Mouse (Mus musculus) limb, embryonic 11.5 days (tissue): Measurements from ENCODE around the gene Zfp644. TPM values are rescaled to one million over a fixed set of nuclear protein-coding genes. Genes with fewer than 3 reads are reported as not detected.

Source experiments
- ATAC-seq: fragments of 200-750 bp; cut with Nextera tagmentation; 2 replicates; pipeline ENCODE4 v1.8.0; 2017; ENCODE audit warnings: low read depth; ENCODE audit not compliant: insufficient number of reproducible peaks, low FRiP score, low TSS enrichment
- DNase-seq: peaks from one replicate; pipeline ENCODE4 v3.0.0-alpha.2; 2015; ENCODE audit warnings: low spot score
- H3K27ac ChIP-seq: fragments of 300-500 bp; sonication (generic); replicated peaks from 2 replicates; pipeline ENCODE4 v1.5.1; 2014; ENCODE audit warnings: low read depth, mild to moderate bottlenecking, low read length
- H3K27me3 ChIP-seq: fragments of 300-500 bp; sonication (generic); 2 replicates; pipeline ENCODE4 v1.6.1; 2014; ENCODE audit warnings: mild to moderate bottlenecking, low read length, mixed read lengths; ENCODE audit not compliant: control insufficient read depth, insufficient read depth
- H3K36me3 ChIP-seq: fragments of 300-500 bp; sonication (generic); 2 replicates; pipeline ENCODE4 v1.6.1; 2014; ENCODE audit warnings: mild to moderate bottlenecking, low read length, moderate library complexity, mixed read lengths; ENCODE audit not compliant: control insufficient read depth, insufficient read depth
- H3K4me1 ChIP-seq: fragments of 300-500 bp; sonication (generic); 2 replicates; pipeline ENCODE4 v1.6.1; 2014; ENCODE audit warnings: low read length, mixed read lengths; ENCODE audit not compliant: control insufficient read depth, insufficient read depth
- H3K4me2 ChIP-seq: fragments of 300-500 bp; sonication (generic); 2 replicates; pipeline ENCODE4 v1.6.1; 2014; ENCODE audit warnings: low read depth, mild to moderate bottlenecking, moderate library complexity; ENCODE audit not compliant: severe bottlenecking
- H3K4me3 ChIP-seq: fragments of 300-500 bp; sonication (generic); 2 replicates; pipeline ENCODE4 v1.5.1; 2014; ENCODE audit warnings: low read depth, low read length
- H3K9ac ChIP-seq: fragments of 300-500 bp; sonication (generic); 2 replicates; pipeline ENCODE4 v1.6.1; 2014; ENCODE audit warnings: mild to moderate bottlenecking, low read length
- H3K9me3 ChIP-seq: fragments of 300-500 bp; sonication (generic); 2 replicates; pipeline ENCODE4 v1.6.1; 2016; ENCODE audit warnings: low read length; ENCODE audit not compliant: control insufficient read depth
- WGBS: fragments of 180-500 bp; shearing (Covaris S2); extraction: QIAGEN DNeasy Blood & Tissue Kit; methylation state at CpG from one replicate; pipeline ENCODE4 v1.1.7; 2014; 5-methylcytosine and 5-hydroxymethylcytosine counted together
- polyA plus RNA-seq: library from polyadenylated mRNA; unstranded; fragments of >200 nt; fragmentation: Nextera tagmentation; extraction: Ambion mirVana; gene quantifications from 2 replicates; pipeline ENCODE4 v1.2.1, GENCODE M21; 2014

The Zfp644 gene
- polyA plus RNA-seq, 1 experiment from 2014 or later, result 90.7 TPM

- Histone ChIP-seq H3K4me2 (peak overlapping the region; percentile 99; the same call in 1 of the 2 replicates), H3K4me1 (no peaks in the 10 kb centered on the region), H3K27ac (no peak overlapping the region), H3K27me3 (peaks cover 9% of the 10 kb centered on the region), H3K36me3 (no peaks in the 10 kb centered on the region), H3K9me3 (no peaks in the 10 kb centered on the region), H3K4me3 (no peak overlapping the region), H3K9ac (no peak overlapping the region)
- no peak for DNase-seq
- 12% methylated on average over 4 of the region's 4 CpGs for WGBS
- no peak for ATAC-seq
Observed at GRCm38 (mm10) chr5:106575098-106575497, 122.0 kb downstream of the Zfp644 start.

GRCm38 (mm10) chr5:106574560-106574946 is 122.5 kb downstream of the Zfp644 start:
- 0% methylated on average over 45 of the region's 45 CpGs for WGBS
- Histone ChIP-seq H3K4me2 (peak overlapping the region; percentile 99), H3K27me3 (peaks cover 9% of the 10 kb centered on the region), H3K27ac (no peak overlapping the region), H3K4me1 (no peaks in the 10 kb centered on the region), H3K9ac (peak overlapping the region; percentile 56), H3K4me3 (peak overlapping the region; percentile 52), H3K9me3 (no peaks in the 10 kb centered on the region), H3K36me3 (no peaks in the 10 kb centered on the region)
- peak; percentile 90 for DNase-seq
- ATAC-seq, result peak; percentile 88

GRCm38 (mm10) chr5:106573742-106574559 is 123.1 kb downstream of the Zfp644 start:
- DNase-seq, result peak; percentile 52
- peak overlapping the region; percentile 99 for H3K4me2 ChIP-seq
- 6% methylated on average over 47 of the region's 55 CpGs for WGBS
- H3K36me3 ChIP-seq, result no peaks in the 10 kb centered on the region
- peaks cover 12% of the 10 kb centered on the region for H3K27me3 ChIP-seq
- H3K9me3 ChIP-seq, result no peaks in the 10 kb centered on the region
- ATAC-seq, result peak; percentile 69
- H3K4me3 ChIP-seq, result peak overlapping the region; percentile 52
- peak overlapping the region; percentile 56 for H3K9ac ChIP-seq
- no peaks in the 10 kb centered on the region for H3K4me1 ChIP-seq
- H3K27ac ChIP-seq, result no peak overlapping the region

Other genes starting within 250 kb of the Zfp644 start
- not detected in 2 replicates for gene Barhl2, start 239.1 kb downstream of the Zfp644 start, polyA plus RNA-seq
- gene Gm17304, start 88.2 kb downstream of the Zfp644 start, polyA plus RNA-seq, result not detected in 2 replicates
- 3.9 and 4.1 TPM in 2 replicates for gene Hfm1, start 229.0 kb upstream of the Zfp644 start, polyA plus RNA-seq